Comparison of ENCODE assay signal across 10 mouse cellular contexts in the genomic region with DNA sequence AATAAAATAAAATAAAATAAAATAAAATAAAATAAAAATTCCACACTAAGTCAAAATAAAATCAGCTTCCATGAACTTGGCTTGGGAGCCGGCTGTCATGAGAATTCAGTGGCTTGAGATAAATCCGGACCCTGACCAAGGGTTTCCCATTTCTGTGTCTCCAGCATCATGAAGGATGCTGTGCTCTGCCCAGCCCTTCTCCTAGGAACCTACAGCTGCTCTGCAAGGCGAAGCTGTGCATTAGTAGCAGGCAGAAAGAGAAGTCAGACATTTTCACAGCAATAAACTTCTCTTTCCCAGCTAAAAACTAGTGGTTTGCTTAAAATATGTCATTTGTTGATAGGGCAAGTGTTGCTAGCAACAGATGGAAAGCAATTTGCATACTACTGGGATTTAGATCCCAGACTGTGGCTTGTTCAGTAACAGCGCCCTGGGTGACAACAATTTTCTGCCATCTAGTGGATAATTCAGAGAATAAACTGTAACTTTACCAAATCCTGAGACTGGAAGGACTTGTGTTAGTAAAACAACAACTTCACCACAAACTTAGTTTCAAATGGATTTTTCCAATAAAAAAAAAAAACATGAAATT.
DNase-seq lines count a peak whose midpoint lies in the region; ATAC-seq lines count a peak whose summit lies in the region.
"Had no signal": no experiment of that assay in that cellular context is flagged by ENCODE, and none has a peak within 500 bp of the region (broad histone marks: within the 10 kb centered on the region; RNA-seq: fewer than 3 reads in every experiment).

No protein-coding gene starts in this region.

- DNase-seq in frontal cortex, postnatal 14 days (ENCODE audit: low spot score in 2 of 2): no peak
- peak; percentile 67 for DNase-seq in midbrain, embryonic 14.5 days
- peak; percentile 8 for DNase-seq in right cerebral cortex, postnatal 25 days
- no peak for DNase-seq in gastrocnemius, postnatal 36 days

- H3K36me3 ChIP-seq in midbrain, embryonic 14.5 days (ENCODE audit: control insufficient read depth, insufficient read depth, low read length): no peaks in the 10 kb centered on the region
- no peaks in the 10 kb centered on the region for H3K36me3 ChIP-seq in midbrain, embryonic 15.5 days (replicated peaks)
- H3K36me3 ChIP-seq in hindbrain, embryonic 16.5 days (ENCODE audit: control insufficient read depth, insufficient read depth, low read length): no peaks in the 10 kb centered on the region
- H3K36me3 ChIP-seq: G1E; limb, embryonic 12.5 days had no signal

- H3K27ac ChIP-seq in midbrain, embryonic 14.5 days (replicated peaks; ENCODE audit: low read depth, low read length): no peak overlapping the region
- H3K27ac ChIP-seq in midbrain, embryonic 15.5 days: no peak overlapping the region
- H3K27ac ChIP-seq in hindbrain, embryonic 16.5 days (ENCODE audit: low read depth, low read length): no peak overlapping the region
- H3K27ac ChIP-seq: limb, embryonic 12.5 days had no signal

- peak; percentile 99 for ATAC-seq in frontal cortex, adult (ENCODE audit: low TSS enrichment)
- no peak for ATAC-seq in midbrain, embryonic 14.5 days (ENCODE audit: low FRiP score, low TSS enrichment)
- ATAC-seq in midbrain, embryonic 15.5 days (replicated peaks): no peak
- peak; percentile 54; the same call in 1 of the 2 replicates for ATAC-seq in hindbrain, embryonic 16.5 days
- ATAC-seq in megakaryocyte, adult 5-6 weeks (ENCODE audit: poor library complexity, severe bottlenecking): no peak

- intact Hi-C loops in gastrocnemius, postnatal 36 days (cut with DNase I): no loop called here

- WGBS in midbrain, embryonic 14.5 days: 69% methylated on average over 4 of the region's 4 CpGs
- 65% methylated on average over 4 of the region's 4 CpGs for WGBS in midbrain, embryonic 15.5 days
- 68% methylated on average over 4 of the region's 4 CpGs for WGBS in hindbrain, embryonic 16.5 days

- H3K9me3 ChIP-seq in midbrain, embryonic 14.5 days (ENCODE audit: control insufficient read depth, low read length): no peaks in the 10 kb centered on the region
- no peaks in the 10 kb centered on the region for H3K9me3 ChIP-seq in midbrain, embryonic 15.5 days
- no peaks in the 10 kb centered on the region for H3K9me3 ChIP-seq in hindbrain, embryonic 16.5 days (ENCODE audit: control insufficient read depth, low read length)
- H3K9me3 ChIP-seq: G1E; limb, embryonic 12.5 days had no signal

- no peaks in the 10 kb centered on the region for H3K27me3 ChIP-seq in midbrain, embryonic 14.5 days (ENCODE audit: control insufficient read depth, insufficient read depth, low read length)
- H3K27me3 ChIP-seq in midbrain, embryonic 15.5 days (replicated peaks): no peaks in the 10 kb centered on the region
- no peaks in the 10 kb centered on the region for H3K27me3 ChIP-seq in hindbrain, embryonic 16.5 days (replicated peaks; ENCODE audit: control insufficient read depth, insufficient read depth, low read length)
- H3K27me3 ChIP-seq: limb, embryonic 12.5 days had no signal

- no peak overlapping the region for H3K4me3 ChIP-seq in midbrain, embryonic 14.5 days (replicated peaks; ENCODE audit: low read depth, low read length)
- H3K4me3 ChIP-seq in midbrain, embryonic 15.5 days: no peak overlapping the region
- H3K4me3 ChIP-seq in hindbrain, embryonic 16.5 days (ENCODE audit: low read length): no peak overlapping the region
- H3K4me3 ChIP-seq: limb, embryonic 12.5 days had no signal

- no peak overlapping the region for H3K4me2 ChIP-seq in midbrain, embryonic 14.5 days (ENCODE audit: low read length)
- no peak overlapping the region for H3K4me2 ChIP-seq in midbrain, embryonic 15.5 days
- H3K4me2 ChIP-seq in hindbrain, embryonic 16.5 days (ENCODE audit: low read length): no peak overlapping the region
- H3K4me2 ChIP-seq: limb, embryonic 12.5 days had no signal

- no peak overlapping the region for H3K9ac ChIP-seq in midbrain, embryonic 14.5 days (replicated peaks; ENCODE audit: low read length)
- H3K9ac ChIP-seq in midbrain, embryonic 15.5 days: no peak overlapping the region
- H3K9ac ChIP-seq in hindbrain, embryonic 16.5 days (ENCODE audit: low read depth, low read length): no peak overlapping the region
- H3K9ac ChIP-seq: limb, embryonic 12.5 days had no signal

- no peaks in the 10 kb centered on the region for H3K4me1 ChIP-seq in midbrain, embryonic 14.5 days (ENCODE audit: control insufficient read depth, insufficient read depth, low read length)
- no peaks in the 10 kb centered on the region for H3K4me1 ChIP-seq in midbrain, embryonic 15.5 days
- no peaks in the 10 kb centered on the region for H3K4me1 ChIP-seq in hindbrain, embryonic 16.5 days (ENCODE audit: control insufficient read depth, insufficient read depth, low read depth, low read length)
- H3K4me1 ChIP-seq: limb, embryonic 12.5 days had no signal

Comparison
In these comparisons a context has a peak if more than half of its experiments do, and no peak if none do; other contexts are left out.
1. ATAC-seq: peak in frontal cortex, adult (single experiment) and hindbrain, embryonic 16.5 days (single experiment); none in midbrain, embryonic 14.5 days (single experiment), midbrain, embryonic 15.5 days (single experiment) and megakaryocyte, adult 5-6 weeks (single experiment).
2. DNase-seq: peak in midbrain, embryonic 14.5 days (single experiment) and right cerebral cortex, postnatal 25 days (single experiment); none in frontal cortex, postnatal 14 days (0 of 2) and gastrocnemius, postnatal 36 days (0 of 2).